Mouse (Mus musculus) layer of hippocampus, adult 8-10 months (tissue): ENCODE results near the gene Mtch1. TPM values are rescaled to one million over a fixed set of nuclear protein-coding genes. Genes with fewer than 3 reads are reported as not detected.

ENCODE experiments used
- total RNA-seq, 4 experiments: library from RNA; stranded (reverse); gene quantifications; 2 replicates each; pipeline ENCODE4 v1.2.4; 2022

Gene Mtch1
- total RNA-seq, 4 experiments from 2014 or later, result 562 to 622 (median 577) TPM

Other genes starting within 250 kb of the Mtch1 start
- under 1 TPM in 2 of 4 experiments, not detected in 2; 0.16 to 0.30 TPM for gene Rab44, start 233.8 kb downstream of the Mtch1 start, total RNA-seq
- 10 to 100 TPM; 26.5 to 35.8 (median 29.7) TPM for gene Cpne5, start 109.8 kb downstream of the Mtch1 start, total RNA-seq
- gene Ppil1, start 83.7 kb downstream of the Mtch1 start, total RNA-seq, result 10 to 100 TPM; 16.1 to 18.5 (median 16.4) TPM
- gene BC004004, start 79.1 kb downstream of the Mtch1 start, total RNA-seq, result 100 to 1,000 TPM in 1 of 4 experiments, 10 to 100 TPM in 3; 85.3 to 108 (median 90.5) TPM
- 1 to 10 TPM in 2 of 4 experiments, under 1 TPM in 2; 0.83 to 1.3 (median 1.1) TPM for gene Pi16, start 30.3 kb downstream of the Mtch1 start, total RNA-seq
- 10 to 100 TPM in 2 of 4 experiments, 1 to 10 TPM in 2; 5.5 to 13.8 (median 10.3) TPM for gene Fgd2, start 13.0 kb upstream of the Mtch1 start, total RNA-seq
- gene Pim1, start 142.8 kb upstream of the Mtch1 start, total RNA-seq, result 1 to 10 TPM; 2.6 to 3.8 (median 3.4) TPM
- gene Gm17657, start 201.7 kb upstream of the Mtch1 start, total RNA-seq, result not detected
- gene Tbc1d22b, start 201.9 kb upstream of the Mtch1 start, total RNA-seq, result 10 to 100 TPM; 37.0 to 41.9 (median 37.9) TPM
- not detected for gene Tmem217, start 204.5 kb upstream of the Mtch1 start, total RNA-seq